Mouse (Mus musculus): Measurements from ENCODE around the gene Phykpl. TPM values are rescaled to one million over a fixed set of nuclear protein-coding genes. Genes with fewer than 3 reads are reported as not detected.

The Phykpl gene
- polyA plus RNA-seq, 1 experiment from 2014 or later = 17.7 TPM

- peak overlapping the region; percentile 43; the same call in 1 of the 2 replicates for H3K27ac ChIP-seq (replicated peaks)
- H3K4me1 ChIP-seq = peaks cover 31% of the 10 kb centered on the region
- ATAC-seq (ENCODE audit: low FRiP score, low read depth) = peak; percentile 79
- H3K9me3 ChIP-seq = no peaks in the 10 kb centered on the region
- H3K36me3 ChIP-seq = 0 out of 2 replicates have a peak, but pooled peaks cover 3% of the 10 kb centered on the region
- 8% methylated on average over 3 of the region's 3 CpGs for WGBS
- H3K9ac ChIP-seq (replicated peaks) = 0 out of 2 replicates have a peak overlapping the region, but pooled peaks have one; percentile 31
- no peak overlapping the region for H3K4me3 ChIP-seq
- peaks cover 30% of the 10 kb centered on the region for H3K27me3 ChIP-seq
- peak overlapping the region; percentile 87 for H3K4me2 ChIP-seq (replicated peaks)
These were observed 64.0 kb downstream of the Phykpl start for GRCm38 (mm10) chr11:51648566-51648965.

GRCm38 (mm10) chr11:51649111-51649888, 64.7 kb downstream of the Phykpl start:
- Histone ChIP-seq H3K9ac (replicated peaks) (0 out of 2 replicates have a peak overlapping the region, but pooled peaks have one; percentile 31), H3K36me3 (no peaks in the 10 kb centered on the region), H3K4me1 (peaks cover 31% of the 10 kb centered on the region), H3K27me3 (peaks cover 30% of the 10 kb centered on the region), H3K4me3 (peak overlapping the region; percentile 58; the same call in 1 of the 2 replicates), H3K4me2 (replicated peaks) (peak overlapping the region; percentile 87), H3K9me3 (no peaks in the 10 kb centered on the region), H3K27ac (replicated peaks) (peak overlapping the region; percentile 43; the same call in 1 of the 2 replicates)
- 0 out of 2 replicates have a peak, but pooled peaks have one; percentile 8 for ATAC-seq (ENCODE audit: low FRiP score, low read depth)
- WGBS = 18% methylated on average over 11 of the region's 11 CpGs

GRCm38 (mm10) chr11:51649889-51650199, 65.3 kb downstream of the Phykpl start:
- ATAC-seq (ENCODE audit: low FRiP score, low read depth) = no peak
- Histone ChIP-seq H3K36me3 (no peaks in the 10 kb centered on the region), H3K9ac (replicated peaks) (peak overlapping the region; percentile 62), H3K27me3 (peaks cover 30% of the 10 kb centered on the region), H3K4me2 (replicated peaks) (peak overlapping the region; percentile 87), H3K4me3 (peak overlapping the region; percentile 58), H3K27ac (replicated peaks) (no peak overlapping the region), H3K4me1 (peaks cover 31% of the 10 kb centered on the region), H3K9me3 (no peaks in the 10 kb centered on the region)
- WGBS = 2% methylated on average over 7 of the region's 7 CpGs

- ATAC-seq (ENCODE audit: low FRiP score, low read depth) = no peak
- Histone ChIP-seq H3K4me1 (peaks cover 31% of the 10 kb centered on the region), H3K27ac (replicated peaks) (no peak overlapping the region), H3K4me3 (peak overlapping the region; percentile 58), H3K9ac (replicated peaks) (peak overlapping the region; percentile 62), H3K9me3 (no peaks in the 10 kb centered on the region), H3K4me2 (replicated peaks) (peak overlapping the region; percentile 87), H3K36me3 (no peaks in the 10 kb centered on the region), H3K27me3 (peaks cover 30% of the 10 kb centered on the region)
- WGBS = under 1% methylated on average over 30 of the region's 30 CpGs
These were observed 65.7 kb downstream of the Phykpl start for GRCm38 (mm10) chr11:51650261-51650660.

GRCm38 (mm10) chr11:51650691-51651515, 66.3 kb downstream of the Phykpl start, which contains the start of the genes N4bp3 and D930048N14Rik:
Gene N4bp3 (minus strand): TSS chr11:51650842.
Gene D930048N14Rik (plus strand): TSS chr11:51650954.
- peaks cover 31% of the 10 kb centered on the region for H3K4me1 ChIP-seq
- H3K9ac ChIP-seq (replicated peaks) = peak within 1 kb of the TSS; percentile 62
- no peak within 1 kb of the TSS for H3K27ac ChIP-seq (replicated peaks)
- H3K4me2 ChIP-seq (replicated peaks) = peak within 1 kb of the TSS; percentile 87
- H3K36me3 ChIP-seq = no peaks in the 10 kb centered on the region
- under 1% methylated on average over 58 of the region's 70 CpGs for WGBS
- H3K9me3 ChIP-seq = no peaks in the 10 kb centered on the region
- peaks cover 30% of the 10 kb centered on the region for H3K27me3 ChIP-seq
- ATAC-seq (ENCODE audit: low FRiP score, low read depth) = peak; percentile 47; the same call in 1 of the 2 replicates
- peak within 1 kb of the TSS; percentile 58 for H3K4me3 ChIP-seq

- Histone ChIP-seq H3K4me3 (no peak overlapping the region), H3K4me1 (peaks cover 30% of the 10 kb centered on the region), H3K27ac (replicated peaks) (no peak overlapping the region), H3K27me3 (peaks cover 30% of the 10 kb centered on the region), H3K4me2 (replicated peaks) (no peak overlapping the region), H3K9me3 (no peaks in the 10 kb centered on the region), H3K9ac (replicated peaks) (no peak overlapping the region), H3K36me3 (no peaks in the 10 kb centered on the region)
- 92% methylated on average over 4 of the region's 4 CpGs for WGBS
- no peak for ATAC-seq (ENCODE audit: low FRiP score, low read depth)
These were observed 68.4 kb downstream of the Phykpl start for GRCm38 (mm10) chr11:51652889-51653418.

GRCm38 (mm10) chr11:51653736-51654135, 69.2 kb downstream of the Phykpl start:
- 89% methylated on average over 6 of the region's 6 CpGs for WGBS

More at GRCm38 (mm10) chr11:51653736-51654135, 69.2 kb downstream of the Phykpl start:
- Histone ChIP-seq H3K4me3 (no peak overlapping the region), H3K4me1 (peaks cover 22% of the 10 kb centered on the region), H3K36me3 (no peaks in the 10 kb centered on the region), H3K9me3 (no peaks in the 10 kb centered on the region), H3K27me3 (peaks cover 30% of the 10 kb centered on the region), H3K4me2 (replicated peaks) (no peak overlapping the region), H3K27ac (replicated peaks) (no peak overlapping the region; the same call in 1 of the 2 replicates), H3K9ac (replicated peaks) (no peak overlapping the region)
- ATAC-seq (ENCODE audit: low FRiP score, low read depth) = no peak

Other genes starting within 250 kb of the Phykpl start
- 771 and 878 TPM in 2 replicates for gene Hnrnpab, start 22.1 kb downstream of the Phykpl start, polyA plus RNA-seq (2016; fragmentation: Nextera tagmentation; extraction: Ambion mirVana)
- gene Nhp2, start 35.0 kb downstream of the Phykpl start, polyA plus RNA-seq (2016; fragmentation: Nextera tagmentation; extraction: Ambion mirVana) = 118 and 128 TPM in 2 replicates
- gene Rmnd5b, start 51.1 kb downstream of the Phykpl start, polyA plus RNA-seq (2016; fragmentation: Nextera tagmentation; extraction: Ambion mirVana) = 44.3 and 46.8 TPM in 2 replicates
- gene N4bp3, start 66.1 kb downstream of the Phykpl start, polyA plus RNA-seq (2016; fragmentation: Nextera tagmentation; extraction: Ambion mirVana) = 10.7 and 11.8 TPM in 2 replicates
- gene D930048N14Rik, start 66.2 kb downstream of the Phykpl start, polyA plus RNA-seq (2016; fragmentation: Nextera tagmentation; extraction: Ambion mirVana) = 0.51 TPM in 2 replicates
- 103 and 105 TPM in 2 replicates for gene 0610009B22Rik, start 104.1 kb downstream of the Phykpl start, polyA plus RNA-seq (2016; fragmentation: Nextera tagmentation; extraction: Ambion mirVana)
- gene Sec24a, start 178.9 kb downstream of the Phykpl start, polyA plus RNA-seq (2016; fragmentation: Nextera tagmentation; extraction: Ambion mirVana) = 15.8 TPM in 2 replicates
- gene Sar1b, start 178.9 kb downstream of the Phykpl start, polyA plus RNA-seq (2016; fragmentation: Nextera tagmentation; extraction: Ambion mirVana) = 125 and 129 TPM in 2 replicates